ENCODE assay signal across 7 mouse cellular contexts in genomic region chr14:100749737-100750541, GRCm38 (mm10).
A peak's percentile ranks its signal among the peaks of the same experiment; 100 is the strongest.
DNase-seq lines count a peak whose midpoint lies in the region; ATAC-seq and TF ChIP-seq lines count a peak whose summit lies in the region.

No protein-coding gene starts in this region.

- peak overlapping the region; percentile 52 for H3K4me3 ChIP-seq in forebrain, embryonic 10.5 days
- peak overlapping the region; percentile 46 for H3K4me3 ChIP-seq in heart, embryonic 12.5 days
- H3K4me3 ChIP-seq in kidney, embryonic 16.5 days (ENCODE audit: low read length): peak overlapping the region; percentile 51
- H3K4me3 ChIP-seq in limb, embryonic 14.5 days (replicated peaks; ENCODE audit: low read length): peak overlapping the region; percentile 37
- peak overlapping the region; percentile 33 for H3K4me3 ChIP-seq in midbrain, postnatal 0 days (ENCODE audit: low read depth, low read length)

- no peak for TF ChIP-seq POLR2A in limb, embryonic 14.5 days (IDR thresholded peaks at IDR 0.05; ENCODE audit: borderline replicate concordance, extremely low read depth, insufficient read depth, insufficient read length)

- peaks cover 20% of the 10 kb centered on the region for H3K4me1 ChIP-seq in forebrain, embryonic 10.5 days
- peaks cover 13% of the 10 kb centered on the region for H3K4me1 ChIP-seq in heart, embryonic 12.5 days (replicated peaks)
- peaks cover 12% of the 10 kb centered on the region; the same call in 1 of the 2 replicates for H3K4me1 ChIP-seq in kidney, embryonic 16.5 days (ENCODE audit: insufficient read depth, low read length)
- H3K4me1 ChIP-seq in limb, embryonic 14.5 days (ENCODE audit: control insufficient read depth, insufficient read depth, low read length): peaks cover 12% of the 10 kb centered on the region
- 0 out of 2 replicates have a peak, but pooled peaks cover 3% of the 10 kb centered on the region for H3K4me1 ChIP-seq in midbrain, postnatal 0 days (ENCODE audit: insufficient read depth, low read length)

- no peaks in the 10 kb centered on the region for H3K36me3 ChIP-seq in forebrain, embryonic 10.5 days (replicated peaks)
- H3K36me3 ChIP-seq in heart, embryonic 12.5 days: no peaks in the 10 kb centered on the region
- H3K36me3 ChIP-seq in kidney, embryonic 16.5 days (ENCODE audit: insufficient read depth, low read length): no peaks in the 10 kb centered on the region
- no peaks in the 10 kb centered on the region for H3K36me3 ChIP-seq in limb, embryonic 14.5 days (ENCODE audit: control insufficient read depth, insufficient read depth, low read length)
- H3K36me3 ChIP-seq in midbrain, postnatal 0 days (ENCODE audit: insufficient read depth, low read length): no peaks in the 10 kb centered on the region

- H3K9me3 ChIP-seq in forebrain, embryonic 10.5 days: no peaks in the 10 kb centered on the region
- H3K9me3 ChIP-seq in heart, embryonic 12.5 days (replicated peaks): no peaks in the 10 kb centered on the region
- no peaks in the 10 kb centered on the region for H3K9me3 ChIP-seq in kidney, embryonic 16.5 days (ENCODE audit: low read length)
- no peaks in the 10 kb centered on the region for H3K9me3 ChIP-seq in limb, embryonic 14.5 days (ENCODE audit: control insufficient read depth, low read length)
- no peaks in the 10 kb centered on the region for H3K9me3 ChIP-seq in midbrain, postnatal 0 days (ENCODE audit: low read length)

- WGBS in forebrain, embryonic 10.5 days: 15% methylated on average over 19 of the region's 19 CpGs
- WGBS in heart, embryonic 12.5 days: 9% methylated on average over 19 of the region's 19 CpGs
- WGBS in kidney, embryonic 16.5 days: 8% methylated on average over 19 of the region's 19 CpGs
- WGBS in limb, embryonic 14.5 days: 12% methylated on average over 19 of the region's 19 CpGs
- WGBS in midbrain, postnatal 0 days: 11% methylated on average over 19 of the region's 19 CpGs

- peak; percentile 64 for ATAC-seq in cerebellum, adult (ENCODE audit: insufficient number of reproducible peaks, low FRiP score, low TSS enrichment)
- peak; percentile 97 for ATAC-seq in heart, embryonic 12.5 days (ENCODE audit: insufficient number of reproducible peaks, low FRiP score)
- peak; percentile 98 for ATAC-seq in kidney, embryonic 16.5 days (ENCODE audit: low FRiP score, low TSS enrichment)
- ATAC-seq in limb, embryonic 14.5 days (ENCODE audit: low FRiP score, low read depth): peak; percentile 94
- ATAC-seq in midbrain, postnatal 0 days (ENCODE audit: low FRiP score): peak; percentile 92

- H3K9ac ChIP-seq in heart, embryonic 12.5 days: peak overlapping the region; percentile 75
- peak overlapping the region; percentile 70 for H3K9ac ChIP-seq in kidney, embryonic 16.5 days (replicated peaks; ENCODE audit: low read length)
- H3K9ac ChIP-seq in limb, embryonic 14.5 days (ENCODE audit: low read depth, low read length, severe bottlenecking): peak overlapping the region; percentile 55
- peak overlapping the region; percentile 55 for H3K9ac ChIP-seq in midbrain, postnatal 0 days (replicated peaks; ENCODE audit: low read length, poor library complexity, severe bottlenecking)

- peak overlapping the region; percentile 70 for H3K4me2 ChIP-seq in heart, embryonic 12.5 days
- peak overlapping the region; percentile 76 for H3K4me2 ChIP-seq in kidney, embryonic 16.5 days (replicated peaks; ENCODE audit: low read depth, low read length)
- H3K4me2 ChIP-seq in limb, embryonic 14.5 days (replicated peaks; ENCODE audit: low read depth, low read length, severe bottlenecking): peak overlapping the region; percentile 58
- peak overlapping the region; percentile 51 for H3K4me2 ChIP-seq in midbrain, postnatal 0 days (ENCODE audit: low read depth, low read length, poor library complexity, severe bottlenecking)

- DNase-seq in forebrain, embryonic 10.5 days (ENCODE audit: extremely low spot score, low spot score): peak; percentile 61
- DNase-seq in limb, embryonic 14.5 days (ENCODE audit: low spot score): peak; percentile 89
- peak; percentile 88 for DNase-seq in midbrain, postnatal 0 days (ENCODE audit: low spot score)
- peak; percentile 64 for DNase-seq in testis, postnatal 10 days (ENCODE audit: low spot score)

- H3K27ac ChIP-seq in forebrain, embryonic 10.5 days: peak overlapping the region; percentile 83
- H3K27ac ChIP-seq in heart, embryonic 12.5 days (ENCODE audit: poor library complexity, severe bottlenecking): peak overlapping the region; percentile 94
- H3K27ac ChIP-seq in kidney, embryonic 16.5 days (ENCODE audit: low read length): peak overlapping the region; percentile 78
- H3K27ac ChIP-seq in limb, embryonic 14.5 days (replicated peaks; ENCODE audit: low read depth, low read length): peak overlapping the region; percentile 70
- H3K27ac ChIP-seq in midbrain, postnatal 0 days (ENCODE audit: low read depth, low read length): peak overlapping the region; percentile 62

- no peaks in the 10 kb centered on the region for H3K27me3 ChIP-seq in forebrain, embryonic 10.5 days (ENCODE audit: poor library complexity, severe bottlenecking)
- no peaks in the 10 kb centered on the region for H3K27me3 ChIP-seq in heart, embryonic 12.5 days (replicated peaks)
- H3K27me3 ChIP-seq in kidney, embryonic 16.5 days (ENCODE audit: insufficient read depth, low read length): no peaks in the 10 kb centered on the region
- no peaks in the 10 kb centered on the region for H3K27me3 ChIP-seq in limb, embryonic 14.5 days (ENCODE audit: control insufficient read depth, insufficient read depth, low read length)
- no peaks in the 10 kb centered on the region for H3K27me3 ChIP-seq in midbrain, postnatal 0 days (ENCODE audit: insufficient read depth, low read length)

- TF ChIP-seq CTCF in midbrain, postnatal 0 days (IDR thresholded peaks at IDR 0.05): no peak

Comparison
In these comparisons a context has a peak if more than half of its experiments do, and no peak if none do; other contexts are left out.
1. Peak in every context shown above with its lines: DNase-seq, ATAC-seq, H3K4me3 ChIP-seq and H3K27ac ChIP-seq.